Mouse (Mus musculus) ES-E14 (cell line): Measurements from ENCODE around the gene Gm6169.

Experiments
- HCFC1 ChIP-seq: IDR thresholded peaks from 2 replicates; pipeline ENCODE4 v1.6.1; 2012; ENCODE audit warnings: low read length, inconsistent platforms, borderline replicate concordance; ENCODE audit not compliant: insufficient read depth
- MAFK ChIP-seq: IDR thresholded peaks from 2 replicates; pipeline ENCODE4 v1.6.1; 2014; ENCODE audit warnings: mild to moderate bottlenecking, low read depth, low read length, inconsistent platforms; ENCODE audit not compliant: insufficient read depth
- ZC3H11A ChIP-seq: IDR thresholded peaks from 2 replicates; pipeline ENCODE4 v1.6.1; 2012; ENCODE audit warnings: low read depth, mild to moderate bottlenecking, inconsistent platforms, low read length, borderline replicate concordance
- ZNF384 ChIP-seq: IDR thresholded peaks from 2 replicates; pipeline ENCODE4 v1.6.1; 2012; ENCODE audit warnings: low read depth, low read length, inconsistent platforms

DNA sequence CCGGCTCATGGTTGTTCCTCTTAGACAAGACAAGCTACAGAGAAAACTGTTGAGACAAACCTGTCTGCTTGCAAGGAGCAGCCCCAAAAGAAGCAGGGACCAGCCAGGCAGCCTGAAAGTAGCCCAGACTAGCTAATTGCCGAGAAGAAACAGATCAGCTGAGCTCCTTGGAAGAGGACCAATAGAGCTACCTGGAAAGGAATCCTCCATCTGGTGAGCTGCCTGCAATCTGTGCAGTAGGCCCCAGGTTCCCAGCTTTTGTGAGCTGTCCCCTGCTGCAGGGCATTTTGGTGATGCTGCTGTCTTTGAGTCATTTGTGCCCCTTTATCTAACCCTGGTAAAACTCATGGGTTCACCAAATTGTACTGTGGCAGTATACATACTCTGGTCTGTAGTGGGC is 18.8 kb downstream of the Gm6169 start:
- TF ChIP-seq MAFK (no peak), ZNF384 (no peak), HCFC1 (no peak), ZC3H11A (no peak)
